Mouse (Mus musculus) frontal cortex, postnatal 36 days (tissue): ENCODE data around the gene Fam160a1.

Experiments used
- DNase-seq, 2 experiments: peaks; one replicate each; pipeline ENCODE4 v3.0.0; 2022; ENCODE audit warnings: low spot score in 2 of 2

The Fam160a1 gene

DNA sequence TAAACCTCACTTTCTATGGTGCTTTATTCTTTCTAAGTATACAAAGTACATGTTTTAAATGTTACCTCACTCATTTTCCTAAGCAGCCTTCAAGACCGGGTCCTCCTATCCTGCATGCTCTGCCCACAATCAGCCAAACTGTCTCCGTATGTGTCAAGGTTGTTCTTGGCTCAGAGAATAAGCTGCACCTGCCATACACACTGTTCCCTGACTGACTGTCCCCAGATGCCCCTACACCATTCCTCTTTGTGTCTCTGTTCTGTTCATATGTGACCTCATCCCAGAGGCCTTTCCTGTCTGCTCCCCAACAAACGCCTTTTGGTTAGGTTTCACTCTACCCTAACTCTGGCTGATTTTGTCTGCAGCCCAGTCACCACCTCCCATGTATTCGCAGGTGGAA, 10.2 kb upstream of the Fam160a1 start:
- DNase-seq: no peak

DNA sequence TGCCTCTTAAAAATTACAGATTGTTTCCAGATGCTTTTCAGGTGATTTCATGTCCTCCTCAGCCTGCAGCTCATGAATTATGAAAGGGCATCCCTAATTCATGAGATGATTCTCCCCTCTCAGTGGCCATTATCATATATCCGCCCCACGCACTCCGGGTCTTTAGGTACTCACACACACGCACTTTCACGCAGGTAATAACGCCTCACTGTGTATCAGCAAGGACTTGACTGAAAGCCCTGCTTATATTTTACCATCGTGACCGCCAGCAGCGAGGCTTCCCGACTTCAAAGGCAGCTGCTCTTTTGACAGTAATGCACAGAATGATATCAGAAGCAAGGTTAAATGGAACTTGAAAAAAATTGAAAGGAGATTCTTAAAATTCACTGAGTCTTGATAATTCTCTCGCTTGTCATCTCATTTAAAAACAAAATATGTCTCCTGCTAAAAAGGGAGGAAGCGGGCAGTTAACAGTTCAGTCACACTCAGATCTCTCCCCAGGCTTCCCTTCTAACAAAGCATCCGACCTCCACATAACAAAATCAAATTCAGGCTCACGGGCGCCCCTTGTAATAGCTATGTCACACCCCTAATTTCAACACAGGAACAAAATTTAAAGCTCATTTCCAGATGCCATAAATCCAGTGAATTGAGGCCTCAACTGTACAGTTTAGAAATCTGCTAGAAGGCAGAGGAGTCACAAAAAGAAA, 3.9 kb upstream of the Fam160a1 start:
- no peak for DNase-seq

DNA sequence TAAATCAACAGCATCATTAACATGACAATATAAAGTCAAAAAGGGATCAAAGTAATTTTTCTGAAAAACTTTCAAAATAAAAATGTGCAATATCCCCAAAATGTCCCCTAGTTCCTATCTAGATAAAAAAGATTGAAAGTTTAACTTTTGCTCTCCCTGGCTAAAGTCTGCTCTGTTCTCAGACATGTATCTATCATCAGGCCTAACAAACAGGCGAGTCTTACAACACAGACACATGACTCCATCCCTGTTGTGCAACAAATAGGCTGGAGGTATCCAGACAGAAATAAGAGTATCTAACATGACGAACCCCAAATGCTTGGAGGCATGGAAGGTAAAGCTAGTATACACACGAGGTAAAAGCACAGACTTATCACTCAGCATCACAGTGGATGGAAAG, 2.2 kb upstream of the Fam160a1 start:
- no peak for DNase-seq

DNA sequence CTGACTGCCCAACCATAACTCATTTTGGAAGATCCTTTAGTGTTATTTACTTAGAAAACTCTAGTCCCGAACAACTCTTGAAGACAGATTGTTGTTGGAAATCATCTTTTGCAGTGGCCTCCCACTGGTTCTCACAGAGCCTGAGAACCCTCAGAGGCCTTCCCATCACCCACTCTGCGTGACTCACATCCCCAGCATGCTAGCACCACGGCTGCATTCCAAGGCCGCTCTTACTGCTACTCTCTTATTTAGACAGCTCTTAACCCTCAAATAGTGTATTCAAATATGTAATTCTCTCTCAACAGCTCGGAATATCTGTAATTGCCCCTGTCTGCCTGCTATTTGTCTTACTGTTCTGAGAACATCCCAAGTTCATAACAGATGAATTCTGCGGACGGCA, 2.9 kb downstream of the Fam160a1 start:
- peak; percentile 68 to 71 for DNase-seq

DNA sequence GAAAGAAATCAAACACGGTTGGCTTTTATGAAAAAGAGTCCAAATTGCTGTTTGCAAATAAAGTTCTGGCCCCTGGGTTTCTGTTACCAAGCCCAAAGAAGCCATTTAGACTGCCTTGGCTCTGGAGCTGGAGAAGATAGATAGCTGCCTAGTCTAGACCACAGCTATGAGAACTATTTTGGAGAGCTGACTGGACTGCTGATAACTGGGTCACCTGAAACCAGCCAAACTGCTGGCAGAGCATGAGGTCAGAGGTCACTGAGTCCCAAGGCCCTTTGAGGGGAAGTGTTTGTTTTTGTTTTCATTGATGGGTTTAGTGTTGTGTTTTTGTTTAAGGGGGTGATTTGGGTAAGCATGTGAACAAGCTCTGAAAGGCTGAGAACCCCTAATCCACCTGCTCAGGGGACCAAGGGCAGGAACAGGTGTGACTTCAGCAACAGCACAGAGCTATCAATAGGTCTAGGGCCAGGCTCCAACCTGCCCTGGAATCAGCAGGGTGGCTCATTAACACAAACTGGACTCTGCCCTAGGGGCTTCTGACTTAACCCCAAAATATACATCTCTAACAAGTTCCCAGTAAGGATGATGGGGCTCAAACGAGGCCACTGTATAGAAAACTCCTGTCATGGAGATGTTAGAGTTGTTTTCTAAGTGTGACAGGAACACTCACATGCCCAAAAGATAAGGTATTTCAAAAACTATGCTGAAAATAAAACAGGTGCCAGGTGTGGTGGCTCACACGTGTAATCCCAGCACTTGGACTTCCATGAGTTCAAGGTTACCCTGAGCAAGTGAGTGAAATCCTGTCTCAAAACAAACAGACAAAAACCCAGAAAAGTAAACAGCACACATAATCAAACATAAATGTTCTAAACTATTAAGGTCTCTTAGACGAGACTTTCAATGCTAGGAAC, 3.7 kb downstream of the Fam160a1 start:
- DNase-seq: no peak

DNA sequence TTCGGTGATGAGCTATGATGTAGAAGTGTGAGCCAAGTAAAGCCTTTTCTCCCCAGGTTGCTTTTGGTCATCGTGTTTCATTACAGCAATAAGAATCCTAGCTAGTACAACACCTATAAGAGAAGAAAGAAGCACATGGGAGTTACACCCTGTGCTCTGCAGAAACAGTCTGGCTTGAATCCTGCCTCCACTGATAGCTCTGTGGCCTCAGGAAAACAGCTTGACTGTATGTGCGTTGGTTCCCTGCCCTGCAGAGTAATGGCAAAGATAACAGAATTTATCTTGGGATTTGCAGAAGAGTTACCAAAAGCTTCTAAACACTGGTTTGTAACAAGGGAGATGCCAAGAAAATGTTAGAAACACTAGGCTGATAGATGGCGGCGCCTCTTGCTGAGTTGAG, 5.1 kb downstream of the Fam160a1 start:
- no peak for DNase-seq

DNA sequence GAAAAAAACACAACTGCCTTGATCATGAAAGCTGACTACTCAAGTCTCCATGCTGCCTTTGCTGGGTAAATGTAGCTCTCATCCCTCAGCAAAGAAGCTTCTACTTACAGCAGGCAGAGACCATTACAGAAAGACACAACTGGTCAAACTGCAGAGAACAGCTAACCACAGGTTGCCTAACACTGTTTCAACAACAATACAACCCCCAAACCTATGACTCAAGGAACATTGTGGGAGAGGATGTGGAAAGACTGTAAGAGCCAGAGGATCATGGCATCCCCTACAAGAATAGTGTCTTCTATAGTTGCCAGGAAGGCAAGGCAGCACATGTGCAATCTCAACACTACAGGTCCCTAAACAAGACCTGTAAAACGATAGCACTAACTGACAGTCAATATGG, 23.9 kb downstream of the Fam160a1 start:
- DNase-seq: no peak

DNA sequence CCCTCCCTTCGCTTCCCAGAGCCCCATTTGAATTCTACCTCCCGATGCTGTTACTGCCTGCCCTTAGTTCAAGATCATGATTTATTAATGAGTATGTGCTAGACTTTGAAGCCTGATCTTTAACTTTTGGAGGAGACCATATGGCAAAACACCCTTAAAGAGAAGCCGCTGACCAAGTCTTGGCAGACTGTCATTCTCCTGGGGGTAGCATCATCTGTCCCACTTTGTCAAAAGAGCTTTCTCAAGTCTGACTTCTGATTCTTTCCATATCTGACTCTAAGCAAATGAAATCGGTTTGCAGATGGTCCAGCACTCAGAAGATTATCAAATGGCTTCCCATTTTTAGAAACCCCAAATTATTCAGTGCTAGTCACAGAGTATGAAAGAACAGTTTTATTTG, 27.3 kb downstream of the Fam160a1 start:
- no peak for DNase-seq

DNA sequence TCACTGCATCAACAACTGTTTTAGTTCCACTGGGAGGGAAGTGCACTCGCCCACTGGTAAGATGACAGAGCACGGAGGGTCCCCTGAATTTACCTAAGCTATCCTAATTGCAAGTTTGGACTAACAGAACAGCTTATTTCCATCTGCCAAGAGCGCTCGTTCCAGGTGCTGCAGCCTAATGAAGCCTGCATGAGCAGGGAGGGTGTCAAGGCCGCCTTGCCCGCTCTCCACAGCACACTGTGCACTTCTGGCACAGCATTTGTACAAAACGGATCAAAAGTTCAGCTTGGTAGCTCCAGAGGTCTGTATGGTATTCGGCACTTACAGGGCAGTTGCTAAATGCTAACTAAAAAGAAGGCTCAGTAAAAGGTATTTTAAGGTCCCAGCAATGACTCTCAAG, 30.6 kb downstream of the Fam160a1 start:
- DNase-seq: no peak

DNA sequence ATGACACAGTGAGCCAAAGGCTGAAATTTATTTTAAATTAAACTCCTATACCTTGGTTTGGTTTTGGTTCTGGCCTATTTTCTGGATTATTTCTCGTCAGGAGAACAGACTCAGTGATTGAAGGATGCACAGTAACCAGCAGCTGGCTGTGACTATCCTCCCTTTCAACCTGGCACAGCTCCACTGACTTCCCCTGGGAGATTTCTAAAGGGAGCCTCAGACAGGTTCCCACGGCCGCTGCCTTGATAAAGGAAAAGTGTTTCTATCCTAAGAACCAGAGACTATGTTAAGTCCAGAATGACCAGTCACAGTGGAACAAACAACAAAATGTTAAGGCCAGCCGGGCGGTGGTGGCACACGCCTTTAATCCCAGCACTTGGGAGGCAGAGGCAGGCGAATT, 36.2 kb downstream of the Fam160a1 start:
- DNase-seq: no peak

DNA sequence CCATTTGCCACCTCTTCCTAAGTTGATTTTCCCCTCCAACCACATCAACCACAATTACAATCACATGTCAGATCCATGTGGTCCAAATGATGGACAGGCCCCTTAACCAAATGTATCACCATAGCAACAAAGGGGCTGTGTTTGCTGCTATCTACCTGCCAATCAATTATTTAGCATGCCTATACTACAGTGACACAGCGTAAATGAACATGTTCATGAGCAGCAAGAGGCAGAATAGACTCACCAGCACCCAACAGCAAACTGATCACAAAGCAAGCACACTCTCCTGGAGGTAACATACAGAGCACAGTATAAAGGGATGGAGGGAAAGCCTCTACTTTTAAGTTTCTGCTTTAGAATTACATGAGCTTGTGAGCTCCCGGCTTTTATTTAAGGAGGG, 36.8 kb downstream of the Fam160a1 start:
- no peak for DNase-seq

DNA sequence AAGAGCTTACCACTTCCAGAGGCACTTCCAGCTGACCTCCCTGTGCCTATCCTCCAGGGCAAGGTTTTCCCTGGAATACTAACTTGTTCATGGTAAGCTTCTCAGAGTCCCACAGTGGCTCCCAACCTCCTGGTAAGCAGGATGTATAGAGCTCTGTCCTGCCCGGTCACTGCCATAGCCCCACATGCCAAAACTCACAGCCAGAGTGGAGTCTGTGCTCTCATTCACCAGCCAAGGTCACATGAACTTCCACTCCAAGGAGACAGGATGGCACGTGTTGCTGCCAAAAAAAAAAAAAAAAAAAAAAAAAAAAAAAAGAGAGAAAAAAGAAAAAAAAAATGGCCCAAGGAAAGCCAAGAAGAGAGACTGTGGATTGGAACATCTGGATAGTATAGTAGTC, 39.2 kb downstream of the Fam160a1 start:
- no peak for DNase-seq

DNA sequence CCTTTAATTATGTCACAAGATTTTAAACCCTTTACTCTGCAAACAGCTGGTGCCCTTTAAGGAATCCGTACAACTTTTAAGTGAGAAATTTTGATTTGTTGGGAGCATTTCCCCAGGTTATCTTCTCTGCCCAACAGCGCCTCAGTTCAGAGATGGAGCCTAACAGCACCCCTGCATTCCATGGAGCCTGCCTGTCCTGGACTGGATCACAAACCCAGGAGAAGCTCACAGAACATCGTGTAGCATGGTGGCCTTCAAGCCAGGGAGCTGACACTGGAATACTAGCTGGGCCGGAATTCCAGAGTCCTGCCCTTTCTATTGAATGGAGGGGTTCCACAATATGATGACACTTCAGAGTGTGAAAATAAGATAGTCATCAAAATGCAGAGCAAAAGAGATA, 39.7 kb downstream of the Fam160a1 start:
- DNase-seq: no peak

DNA sequence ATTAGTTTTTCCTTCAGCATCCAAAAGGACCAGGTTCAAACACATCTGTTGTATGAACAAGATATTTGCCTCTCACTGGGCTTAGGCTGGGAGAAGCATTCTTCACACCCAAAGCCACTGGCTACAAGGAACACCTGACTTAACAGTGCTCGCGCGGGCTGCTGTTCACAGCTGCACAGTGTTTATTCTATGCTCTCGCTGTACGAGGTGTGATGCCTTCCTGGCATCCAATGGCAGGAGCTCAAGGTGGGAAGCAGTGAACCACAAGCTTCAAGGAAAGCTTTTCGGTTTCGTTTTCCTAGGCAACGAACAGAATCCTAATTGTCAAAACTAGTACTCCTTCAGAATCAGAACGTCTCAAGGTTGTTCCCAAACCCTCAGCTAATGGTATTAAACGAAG, 40.4 kb downstream of the Fam160a1 start:
- DNase-seq: no peak

DNA sequence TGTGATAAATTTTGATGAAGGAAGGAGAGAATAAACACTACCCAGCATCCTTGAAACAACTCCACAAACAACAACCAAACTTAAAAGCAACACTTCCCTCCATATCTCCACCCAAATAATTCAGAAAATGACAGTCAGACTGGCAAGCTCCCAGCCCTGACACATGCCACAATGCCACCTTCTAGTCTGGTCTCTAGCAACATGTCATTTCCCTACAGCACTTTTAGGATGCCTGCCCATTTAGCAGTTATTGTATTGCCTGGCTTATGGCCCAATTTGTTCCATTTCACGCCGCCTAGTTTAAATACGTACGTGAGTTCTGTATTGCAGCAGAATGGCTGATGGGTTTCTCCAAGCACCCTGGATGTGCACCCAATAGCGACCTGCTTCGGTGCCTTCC, 41.0 kb downstream of the Fam160a1 start:
- DNase-seq: no peak

DNA sequence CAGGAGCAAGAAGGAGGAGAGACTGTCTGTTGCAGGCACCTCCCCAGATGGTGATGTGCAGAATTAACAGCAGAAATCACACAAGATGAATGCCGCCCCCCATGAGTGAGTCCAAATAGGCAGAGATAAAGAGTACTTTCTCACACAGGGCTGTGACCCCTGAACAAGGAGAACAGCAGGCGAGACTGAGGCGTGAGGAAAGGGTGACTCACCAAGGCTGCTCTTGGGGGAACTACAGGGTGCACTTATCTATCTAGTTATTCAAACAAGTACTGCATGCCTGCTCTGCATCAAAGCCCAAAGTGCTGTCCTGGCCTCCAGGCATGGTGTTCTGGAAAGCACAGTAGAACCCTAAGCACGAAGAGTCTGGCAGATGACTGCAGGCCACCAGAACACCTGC, 43.2 kb downstream of the Fam160a1 start:
- DNase-seq: peak in 1 of 2 experiments; percentile 13

DNA sequence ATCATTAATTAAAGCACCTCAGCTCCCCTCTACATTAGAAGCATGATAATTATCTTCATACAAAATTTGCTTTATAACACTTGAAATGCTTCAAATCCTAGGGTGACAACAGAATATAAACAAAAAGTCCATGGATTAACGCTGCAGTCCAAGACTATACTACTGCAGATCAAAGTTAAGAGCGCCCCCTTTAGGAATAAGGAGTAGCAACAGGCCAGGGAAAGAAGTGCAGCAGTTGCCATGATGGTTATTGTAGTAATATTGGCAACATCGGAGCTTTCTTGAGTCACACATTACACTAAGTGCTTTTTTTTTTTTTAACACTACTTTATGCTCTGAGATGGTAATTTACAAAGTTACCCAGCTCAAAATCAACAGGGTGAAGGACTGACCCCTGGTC, 43.7 kb downstream of the Fam160a1 start:
- no peak for DNase-seq

DNA sequence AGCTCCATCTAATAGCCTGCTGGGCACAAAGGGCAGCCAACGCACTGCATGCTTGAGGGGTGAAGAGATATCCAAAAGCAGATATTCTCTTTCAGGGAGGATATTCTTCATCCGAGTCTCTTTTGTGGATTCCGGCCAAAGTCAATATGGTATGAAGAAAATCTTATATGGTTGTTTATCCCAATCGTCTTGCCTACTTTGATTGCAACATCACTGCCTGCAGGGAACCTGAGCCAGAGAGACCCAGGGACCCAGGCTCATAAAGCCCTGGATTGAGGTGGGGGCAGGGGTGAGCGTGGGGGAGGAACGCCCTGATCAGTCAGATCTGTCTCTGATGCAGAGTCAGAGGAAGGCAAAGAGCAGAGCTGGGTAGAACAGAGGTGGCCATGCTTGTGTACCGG, 52.2 kb downstream of the Fam160a1 start:
- no peak for DNase-seq

DNA sequence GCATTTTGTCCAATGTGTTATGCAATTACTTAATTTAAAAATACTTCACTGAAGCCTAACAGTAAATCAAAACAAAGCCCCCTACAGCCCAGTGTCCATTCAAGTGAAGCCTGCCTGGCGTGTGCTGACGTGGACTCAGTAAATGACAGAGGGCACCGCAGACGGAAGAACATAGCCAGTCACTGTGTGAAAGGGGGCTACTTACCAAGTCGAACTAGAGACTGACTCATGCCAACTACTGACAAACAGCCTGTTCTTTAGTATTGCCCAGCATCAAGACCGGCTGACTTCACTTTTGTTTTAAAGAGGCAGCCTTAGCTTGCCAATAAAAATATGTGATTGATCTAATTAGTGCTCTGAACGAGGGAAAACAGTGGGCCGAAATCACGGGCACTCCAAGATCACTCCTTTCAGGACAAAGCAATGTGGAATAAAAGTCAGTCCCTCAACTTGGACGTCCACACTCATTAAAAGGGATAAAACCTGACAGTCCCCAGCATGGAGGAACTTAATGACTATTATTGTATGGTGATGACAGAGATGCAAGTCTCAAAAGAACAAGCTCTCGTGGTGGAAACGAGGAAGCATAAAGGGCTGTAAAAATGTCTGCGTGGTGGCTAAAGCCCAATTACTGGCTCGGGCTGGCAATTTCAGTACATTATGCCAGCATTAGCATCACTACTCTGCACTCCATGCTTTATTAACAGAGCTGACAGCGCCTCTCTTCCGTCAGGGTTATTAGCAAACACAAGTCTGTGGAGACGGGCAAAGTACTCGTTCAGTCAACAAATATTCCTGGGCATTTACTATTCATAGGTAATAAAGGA, 52.9 kb downstream of the Fam160a1 start:
- DNase-seq: no peak

DNA sequence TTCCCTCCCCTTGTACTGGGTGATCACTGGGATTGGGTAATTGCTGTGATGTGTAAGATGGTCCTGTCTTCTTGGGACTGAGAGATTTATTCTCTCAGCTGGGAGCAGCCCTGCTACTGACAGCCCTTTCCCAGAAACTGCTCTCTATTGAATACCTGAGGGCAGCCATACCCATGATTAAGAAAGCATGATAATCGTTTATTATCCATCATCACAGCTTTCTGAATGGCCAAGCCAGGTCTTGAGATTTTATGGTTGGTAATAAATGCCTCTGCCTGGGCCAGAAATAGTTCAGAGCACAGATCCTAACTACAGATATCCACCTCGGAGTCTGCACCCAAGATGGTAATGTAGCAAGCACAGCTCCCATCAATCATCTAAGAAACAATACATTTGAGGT, 59.1 kb downstream of the Fam160a1 start:
- DNase-seq: no peak

DNA sequence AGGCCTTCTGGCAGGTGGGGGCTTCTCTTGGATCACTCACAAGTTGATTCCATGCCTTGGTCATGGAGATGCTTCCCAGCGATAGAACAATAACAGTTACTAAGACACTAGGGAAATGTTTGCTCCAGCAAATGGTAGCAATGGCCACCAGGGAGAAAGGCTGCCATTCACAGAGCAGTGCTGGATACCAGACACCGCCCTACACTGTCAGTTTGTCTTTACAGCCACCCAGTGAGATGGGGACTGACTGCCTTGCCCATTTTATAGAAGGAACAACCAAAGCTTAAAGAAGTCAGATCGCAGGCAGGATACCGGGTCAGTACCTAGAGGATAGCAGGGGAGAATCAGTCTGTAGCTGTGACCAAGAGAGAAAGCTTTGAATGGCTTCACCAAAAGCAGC, 59.7 kb downstream of the Fam160a1 start:
- no peak for DNase-seq

DNA sequence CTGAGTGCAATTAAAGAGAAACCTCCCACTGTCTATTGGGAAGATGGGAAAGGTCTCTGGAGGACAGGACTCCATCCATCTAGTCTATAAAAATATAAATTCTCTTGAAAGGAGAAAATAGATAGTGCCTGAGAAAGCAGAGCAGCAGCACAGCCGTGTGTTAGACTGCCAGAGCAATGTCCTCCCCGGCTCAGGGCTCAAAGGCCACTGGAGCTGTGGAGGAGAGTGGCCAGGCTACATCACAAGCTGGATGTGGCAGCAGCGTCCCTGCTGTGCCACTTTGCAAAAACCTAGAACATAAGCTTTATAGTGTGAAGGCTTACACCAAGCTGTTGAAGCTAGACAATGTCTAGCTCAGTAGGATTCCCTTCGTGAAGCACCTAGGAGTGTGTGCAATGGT, 67.7 kb downstream of the Fam160a1 start:
- no peak for DNase-seq
